Mouse (Mus musculus): ENCODE measurements around the gene Sirt2. TPM values are rescaled to one million over a fixed set of nuclear protein-coding genes. Genes with fewer than 3 reads are reported as not detected.
A peak's percentile ranks its signal among the peaks of the same experiment; 100 is the strongest.

The Sirt2 gene
- total RNA-seq, 2 experiments from 2014 or later: 62.8 to 66.2 TPM

DNA sequence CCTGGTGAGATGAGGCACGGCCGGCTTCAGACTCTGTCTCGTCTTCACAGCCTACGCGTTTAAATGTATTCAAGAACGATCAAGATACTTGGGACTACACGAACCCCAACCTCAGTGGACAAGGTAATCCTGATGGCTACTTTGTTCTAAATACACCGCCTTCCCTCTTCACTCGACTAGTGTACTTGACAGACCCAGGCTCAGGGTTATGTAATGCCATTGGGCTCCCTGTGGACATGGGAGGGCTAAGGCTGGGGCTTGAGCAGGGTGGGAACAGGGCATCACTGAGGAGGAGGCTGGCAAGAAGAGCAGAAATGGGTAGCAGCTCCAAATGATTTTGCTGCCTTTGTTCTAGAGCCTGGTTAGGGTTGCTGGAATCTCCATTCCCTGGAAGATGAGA, 48.7 kb downstream of the Sirt2 start:
- no peak for DNase-seq (ENCODE audit: low spot score in 2 of 2)

GRCm38 (mm10) chr7:28816201-28816600, 49.7 kb downstream of the Sirt2 start:
- DNase-seq (ENCODE audit: low spot score in 2 of 2): no peak

GRCm38 (mm10) chr7:28816920-28817319, 50.4 kb downstream of the Sirt2 start:
- no peak for DNase-seq (ENCODE audit: low spot score in 2 of 2)

DNA sequence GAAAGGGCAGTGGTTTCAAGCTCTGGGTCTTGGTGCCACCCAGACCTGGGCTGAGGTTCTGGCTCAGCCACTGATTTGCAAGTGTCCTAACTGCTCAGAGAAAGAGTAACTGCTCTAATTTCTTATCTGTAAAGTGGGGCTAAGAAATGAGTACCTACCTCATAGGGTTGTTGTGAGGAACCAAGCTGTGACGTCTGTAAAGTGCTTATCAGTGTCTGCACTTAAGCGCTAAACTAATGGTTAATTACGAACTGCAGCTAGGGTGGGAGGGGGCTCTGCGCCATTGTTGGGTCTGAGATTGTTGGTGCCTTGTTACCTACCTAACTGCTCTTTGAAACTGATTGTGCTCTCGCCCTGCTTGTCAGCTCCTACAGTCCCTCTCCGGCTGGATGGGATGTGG, 51.0 kb downstream of the Sirt2 start:
- no peak for DNase-seq (ENCODE audit: low spot score in 2 of 2)

GRCm38 (mm10) chr7:28817957-28818356, 51.4 kb downstream of the Sirt2 start:
- DNase-seq (ENCODE audit: low spot score in 2 of 2): no peak

DNA sequence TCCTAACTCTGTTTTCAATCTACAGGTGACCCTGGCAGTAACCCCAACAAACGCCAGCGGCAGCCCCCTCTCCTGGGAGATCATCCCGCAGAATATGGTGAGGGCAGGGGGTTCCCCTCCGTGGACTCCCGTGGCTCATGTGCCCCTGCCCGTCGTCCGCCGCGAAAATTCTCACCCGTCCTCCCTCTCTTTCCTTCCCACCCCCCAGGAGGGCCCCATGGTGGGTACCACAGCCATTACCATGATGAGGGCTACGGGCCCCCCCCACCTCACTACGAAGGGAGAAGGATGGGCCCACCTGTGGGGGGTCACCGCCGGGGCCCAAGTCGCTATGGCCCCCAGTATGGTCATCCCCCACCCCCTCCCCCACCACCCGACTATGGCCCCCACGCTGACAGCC, 51.9 kb downstream of the Sirt2 start:
- DNase-seq (ENCODE audit: low spot score in 2 of 2): no peak

GRCm38 (mm10) chr7:28818861-28819452, 52.4 kb downstream of the Sirt2 start:
- no peak for DNase-seq (ENCODE audit: low spot score in 2 of 2)

GRCm38 (mm10) chr7:28819571-28819970, 53.0 kb downstream of the Sirt2 start:
- DNase-seq (ENCODE audit: low spot score in 2 of 2): no peak

- DNase-seq (ENCODE audit: low spot score in 2 of 2): no peak
These were observed 54.1 kb downstream of the Sirt2 start for GRCm38 (mm10) chr7:28820358-28821260.

DNA sequence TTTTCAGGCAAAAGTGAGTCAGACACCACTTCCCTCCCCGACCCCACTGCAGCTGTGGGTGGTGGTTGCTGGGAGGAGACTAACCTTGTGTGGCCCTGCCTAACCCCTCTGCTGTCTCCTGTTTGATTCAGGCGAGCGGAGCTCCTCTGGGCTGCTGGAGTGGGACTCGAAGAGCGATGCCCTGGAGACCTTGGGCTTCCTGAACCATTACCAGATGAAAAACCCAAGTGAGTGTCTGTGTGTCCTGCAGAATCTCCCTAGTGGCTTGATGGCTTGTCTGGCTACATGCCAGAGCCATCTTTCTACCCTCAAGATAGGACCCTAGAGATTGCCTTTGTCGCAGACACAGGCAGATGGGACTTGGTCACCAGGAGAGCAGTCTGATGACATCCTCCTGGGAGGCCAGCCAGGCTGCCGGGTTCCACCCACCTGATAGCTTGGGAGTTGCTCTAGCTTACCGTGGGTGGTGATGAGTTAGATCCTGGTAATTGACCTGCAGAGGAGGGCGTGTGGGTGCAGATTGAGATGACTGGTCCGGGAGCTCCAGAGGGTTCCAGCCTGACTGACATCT, 54.8 kb downstream of the Sirt2 start:
- DNase-seq (ENCODE audit: low spot score in 2 of 2): no peak

DNA sequence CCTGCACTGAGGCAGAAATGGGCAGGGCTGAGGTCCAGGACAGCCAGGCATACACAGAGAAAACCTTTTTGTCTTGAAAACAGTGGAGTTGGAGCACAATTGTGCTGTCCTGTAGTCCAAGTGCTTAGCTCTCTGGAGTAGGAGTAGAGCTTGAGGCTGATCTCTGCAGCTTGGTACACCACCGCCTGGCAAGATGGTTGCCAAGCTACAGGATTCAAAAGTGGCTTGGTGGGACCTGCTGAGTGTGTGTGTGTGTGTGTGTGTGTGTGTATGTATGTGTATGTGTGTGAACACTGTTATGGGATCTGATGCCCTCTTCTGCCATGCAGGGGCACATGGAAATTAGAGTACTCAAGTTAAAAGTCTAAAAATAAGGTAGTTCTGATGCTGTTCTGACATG, 56.0 kb downstream of the Sirt2 start:
- no peak for DNase-seq (ENCODE audit: low spot score in 2 of 2)

DNA sequence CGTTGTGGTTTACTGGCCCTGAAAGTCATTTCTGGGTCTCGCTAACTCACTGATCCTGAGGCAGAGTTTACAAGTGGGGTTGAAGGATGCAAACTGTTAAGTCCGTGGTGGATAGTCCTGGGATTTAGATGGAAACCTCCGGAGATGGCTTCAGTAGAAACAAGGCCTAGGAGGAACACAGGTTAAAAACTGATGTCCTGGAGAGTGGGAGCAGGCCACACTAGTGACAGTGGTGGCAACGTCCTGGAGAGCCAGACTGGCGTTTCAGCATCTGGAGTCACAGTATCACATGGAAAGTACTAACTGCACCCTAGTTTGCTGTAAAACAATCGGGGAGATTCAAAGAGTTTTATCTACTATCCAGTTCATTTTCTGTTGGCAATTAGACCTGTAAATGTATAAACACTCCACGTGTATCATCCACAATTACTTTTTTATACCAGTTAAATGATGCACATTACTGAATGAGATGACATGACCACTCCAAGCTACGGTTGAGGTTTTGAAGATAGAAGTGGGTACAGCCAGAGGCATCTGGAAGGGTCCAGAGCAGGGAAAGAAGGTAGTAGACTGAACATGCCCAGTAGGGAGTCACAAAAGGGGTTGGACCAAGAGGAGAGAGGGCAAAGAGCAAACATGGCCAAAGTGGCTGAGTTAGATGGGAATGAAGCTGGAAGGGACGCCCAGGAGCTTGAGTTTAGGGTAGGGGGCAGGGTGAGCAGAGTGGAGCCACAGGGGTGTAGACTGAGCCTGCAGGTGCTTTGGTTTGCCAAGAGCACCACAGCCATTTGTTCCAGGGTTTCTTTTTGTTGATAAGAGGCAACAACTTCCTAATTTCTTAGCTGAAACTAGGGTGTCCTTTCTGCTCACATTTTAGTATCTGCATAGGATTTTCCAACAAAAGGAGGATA, 56.7 kb downstream of the Sirt2 start:
- no peak for DNase-seq (ENCODE audit: low spot score in 2 of 2)

DNA sequence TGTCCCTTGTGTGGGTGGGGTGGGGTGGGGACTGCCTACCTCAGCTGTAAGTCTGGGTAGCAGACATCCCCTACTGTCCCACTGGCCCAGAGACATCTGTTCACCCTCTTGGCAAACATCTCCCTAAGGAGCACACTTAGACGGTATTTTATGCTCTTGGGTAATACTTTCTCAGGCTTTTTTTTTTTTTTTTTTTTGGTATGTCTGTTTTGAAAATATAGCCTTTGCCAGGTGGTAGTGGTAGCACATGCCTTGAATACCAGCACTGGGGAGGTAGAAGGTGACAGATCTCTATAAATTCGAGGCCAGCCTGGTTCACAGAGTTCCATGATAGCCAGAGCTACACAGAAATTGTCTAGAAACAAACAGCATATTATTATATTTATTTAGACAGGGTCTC, 57.4 kb downstream of the Sirt2 start:
- DNase-seq (ENCODE audit: low spot score in 2 of 2): no peak

DNA sequence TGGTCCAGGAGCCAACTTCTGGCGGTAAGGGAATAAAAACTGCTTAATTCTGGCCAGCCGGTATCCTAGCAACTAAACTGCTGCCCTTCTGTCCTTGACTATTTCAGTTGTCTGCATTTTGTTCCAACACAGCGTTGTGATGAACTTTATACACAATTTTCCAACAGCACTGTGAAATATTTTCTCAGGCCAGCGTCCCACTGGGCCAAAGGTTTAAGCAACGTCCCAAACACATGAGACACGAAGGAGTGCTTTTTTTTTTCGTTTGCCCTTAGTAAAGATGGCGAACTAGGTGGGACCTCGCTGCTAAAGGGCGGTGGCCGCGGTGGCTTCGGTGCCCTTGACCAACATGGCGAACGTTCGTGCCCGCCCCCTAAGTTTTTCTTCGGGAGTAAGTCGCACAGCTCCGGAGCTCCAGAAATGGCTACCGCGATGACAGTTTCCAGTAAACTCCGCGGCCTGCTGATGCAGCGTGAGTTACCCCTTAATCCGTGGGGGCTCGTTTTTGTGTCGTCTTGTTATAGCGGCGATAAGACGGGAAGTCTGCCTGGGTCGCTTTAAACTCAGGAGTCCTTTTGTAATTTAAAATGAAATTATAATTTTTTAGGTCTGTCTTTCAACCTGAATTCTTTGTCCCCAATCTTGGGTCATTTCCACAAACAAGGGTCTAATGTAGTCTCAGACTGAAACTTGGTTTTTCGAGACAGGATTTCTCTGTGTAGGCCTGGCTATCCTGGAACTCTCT, 58.6 kb downstream of the Sirt2 start, which contains the start of gene Ech1:
Gene Ech1 (plus strand): TSS at position 277 of the 745 bp plus-strand sequence.
- peak; percentile 80 to 84 for DNase-seq (ENCODE audit: low spot score in 2 of 2)

DNA sequence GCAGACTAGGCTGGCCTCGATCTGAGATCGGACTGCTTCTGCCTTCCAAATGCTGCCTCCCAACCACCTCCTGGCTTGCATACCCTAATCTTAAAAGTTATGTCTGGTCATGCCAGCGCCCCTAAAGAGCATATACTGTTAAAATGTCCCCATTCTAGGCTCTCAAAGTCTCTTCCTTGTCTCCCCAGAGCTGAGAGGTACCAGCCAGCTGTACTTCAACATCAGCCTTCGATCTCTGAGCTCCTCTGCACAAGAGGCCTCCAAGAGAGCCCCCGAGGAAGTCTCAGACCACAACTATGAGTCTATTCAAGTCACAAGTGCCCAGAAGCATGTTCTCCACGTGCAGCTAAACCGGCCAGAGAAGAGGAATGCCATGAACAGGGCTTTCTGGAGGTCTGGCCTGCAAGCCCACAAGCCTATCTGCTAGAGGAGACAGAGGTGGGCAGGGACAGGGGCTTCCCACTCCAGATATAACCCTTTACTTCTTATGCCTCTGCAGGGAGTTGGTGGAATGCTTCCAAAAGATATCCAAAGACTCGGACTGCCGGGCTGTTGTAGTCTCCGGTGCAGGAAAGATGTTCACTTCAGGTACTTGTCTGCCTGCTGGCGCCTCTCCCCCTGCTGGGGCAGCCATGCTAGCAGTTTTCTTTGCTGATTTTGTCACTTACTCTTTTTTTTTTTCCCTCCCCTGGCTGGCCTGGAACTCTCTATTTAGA, 59.3 kb downstream of the Sirt2 start:
- DNase-seq (ENCODE audit: low spot score in 2 of 2): no peak

DNA sequence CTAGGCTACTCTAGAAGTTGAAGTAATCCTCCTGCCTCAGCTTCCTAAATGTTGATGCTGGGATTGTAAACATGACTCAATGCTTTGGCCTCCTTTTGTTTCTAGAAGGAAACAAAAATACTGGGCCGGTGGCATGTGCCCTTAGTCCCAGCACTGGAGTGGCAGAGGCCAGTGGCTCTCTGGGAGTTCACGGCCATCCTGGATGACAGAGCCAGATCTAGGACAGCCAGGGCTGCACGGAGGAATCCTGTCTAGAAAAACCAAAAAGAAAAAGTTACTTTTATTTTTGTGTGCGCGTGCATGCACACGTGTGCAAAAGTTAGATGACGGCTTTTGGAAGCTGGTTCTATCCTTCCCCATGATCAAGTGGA, 59.9 kb downstream of the Sirt2 start:
- DNase-seq (ENCODE audit: low spot score in 2 of 2): no peak

- no peak for DNase-seq (ENCODE audit: low spot score in 2 of 2)
These were observed 60.8 kb downstream of the Sirt2 start for GRCm38 (mm10) chr7:28827338-28827737.

- no peak for DNase-seq (ENCODE audit: low spot score in 2 of 2)
These were observed 63.3 kb downstream of the Sirt2 start for GRCm38 (mm10) chr7:28829821-28830220.

DNA sequence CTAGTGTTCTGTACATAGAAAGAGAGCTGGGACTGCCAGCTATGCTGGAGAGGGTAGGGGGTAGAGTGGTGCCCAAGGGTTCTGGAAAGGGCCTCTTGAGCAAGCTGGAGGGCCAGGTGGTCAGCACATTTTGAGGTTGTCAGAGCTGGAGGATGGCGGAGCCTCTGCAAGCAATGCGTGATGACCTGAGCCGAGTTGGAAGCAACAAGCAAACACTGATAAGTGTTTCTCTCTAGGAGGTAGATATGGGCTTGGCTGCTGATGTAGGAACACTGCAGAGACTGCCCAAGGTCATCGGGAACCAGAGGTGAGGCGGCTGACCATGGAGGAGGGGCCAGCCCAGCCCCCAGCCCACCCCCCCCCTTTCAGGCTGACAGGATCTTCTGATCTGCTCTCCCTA, 64.4 kb downstream of the Sirt2 start:
- no peak for DNase-seq (ENCODE audit: low spot score in 2 of 2)
